Mouse (Mus musculus): ENCODE data around the gene Fcrl6. TPM values are rescaled to one million over a fixed set of nuclear protein-coding genes. Genes with fewer than 3 reads are reported as not detected.

Gene Fcrl6
- polyA plus RNA-seq, 2 experiments: not detected

DNA sequence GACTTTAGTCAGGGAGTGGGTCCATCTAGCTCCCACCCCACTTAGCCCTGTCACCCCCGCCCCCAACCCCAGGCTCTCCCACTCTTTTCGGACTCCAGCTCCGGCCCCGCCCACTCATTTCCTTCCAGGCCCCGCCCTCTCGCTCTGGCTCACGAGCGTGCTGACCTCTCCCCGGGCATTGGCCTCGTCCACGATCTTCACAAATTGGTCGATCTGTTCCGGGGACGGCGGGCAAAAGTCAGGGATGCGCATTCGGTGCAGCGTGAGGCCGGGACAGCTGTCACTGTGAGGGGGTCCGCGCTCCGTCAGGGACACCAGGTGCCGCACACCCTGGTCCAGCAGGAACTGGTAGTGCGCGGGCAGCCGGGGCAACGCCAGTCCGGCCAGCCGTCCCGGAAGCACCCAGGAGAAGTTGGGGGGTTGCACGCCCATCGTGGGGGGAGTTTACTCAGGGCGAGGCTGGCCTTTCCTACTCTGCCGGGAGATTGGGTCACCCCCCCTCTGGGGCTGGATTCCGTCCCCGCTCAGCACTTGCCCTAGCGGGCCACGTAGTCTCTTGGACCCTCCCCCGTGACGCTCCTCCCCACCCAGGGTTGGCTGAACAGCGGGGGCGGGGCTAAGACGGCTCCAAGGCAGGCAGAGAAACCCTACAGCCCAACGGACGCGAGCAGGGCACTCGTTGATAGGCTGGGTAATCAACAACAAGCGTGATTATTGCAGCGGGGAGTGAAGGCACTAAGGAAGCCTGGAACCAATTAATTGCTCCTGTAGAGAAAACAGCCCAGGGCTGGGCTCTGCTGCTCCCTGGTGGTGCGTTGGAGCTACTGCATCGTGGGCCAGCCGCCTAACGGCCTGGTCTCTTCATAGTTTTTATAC is 30.3 kb upstream of the Fcrl6 start, which contains the start of gene Dusp23:
TSS of gene Dusp23 (minus strand) at position 512 of the 876 bp plus-strand sequence.
- no peaks in the 10 kb centered on the region for H3K36me3 ChIP-seq (replicated peaks; ENCODE audit: control insufficient read depth, insufficient read depth, low read depth)
- peak within 1 kb of the TSS; percentile 84 for H3K4me2 ChIP-seq (ENCODE audit: low read depth)
- peak; percentile 78 to 81 (median 80) for DNase-seq (ENCODE audit: low read depth in 3 of 3, low spot score in 3 of 3)
- H3K9ac ChIP-seq (replicated peaks): peak within 1 kb of the TSS; percentile 65
- peak within 1 kb of the TSS; percentile 65 to 68 for H3K4me3 ChIP-seq (ENCODE audit: insufficient read depth in 1 of 2, low read depth in 2 of 2, low read length in 2 of 2)
- TF ChIP-seq CTCF (IDR thresholded peaks at IDR 0.05; ENCODE audit: low read depth): peak; percentile 90
- 0 out of 2 replicates have a peak, but pooled peaks have one; percentile 17 for TF ChIP-seq EP300 (IDR thresholded peaks at IDR 0.05; ENCODE audit: low read depth)
- peak within 1 kb of the TSS; percentile 57 for H3K27ac ChIP-seq
- no peaks in the 10 kb centered on the region for H3K27me3 ChIP-seq (ENCODE audit: control insufficient read depth, insufficient read depth, low read length)
- ATAC-seq (ENCODE audit: insufficient read depth): peak; percentile 98
- WGBS (ENCODE audit: insufficient replicate concordance): under 1% methylated on average over 53 of the region's 53 CpGs
- no peaks in the 10 kb centered on the region for H3K4me1 ChIP-seq (replicated peaks; ENCODE audit: control insufficient read depth in 2 of 2, insufficient read depth in 2 of 2, low read length in 1 of 2)
- H3K9me3 ChIP-seq (ENCODE audit: control insufficient read depth, low read length): no peaks in the 10 kb centered on the region

DNA sequence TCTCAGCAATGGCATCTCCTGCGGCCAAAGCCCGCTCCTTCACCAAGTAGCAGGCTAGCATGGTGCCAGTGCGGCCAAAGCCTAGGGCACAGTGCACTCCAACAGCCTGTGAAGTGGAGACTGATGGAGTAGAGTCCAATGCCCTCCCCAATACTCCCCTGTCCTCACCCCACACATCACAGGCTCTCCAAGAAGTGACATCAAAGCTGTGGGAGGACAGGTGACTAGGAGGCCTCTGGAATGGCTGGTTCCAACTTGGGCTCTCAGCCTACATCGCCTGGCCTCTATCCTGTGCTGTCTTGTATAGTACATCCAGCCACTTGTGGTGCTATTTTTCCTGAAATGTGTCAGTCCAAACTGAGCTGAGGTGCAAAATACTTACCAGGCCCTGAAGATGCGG is 29.4 kb upstream of the Fcrl6 start:
- Histone ChIP-seq H3K36me3 (replicated peaks; ENCODE audit: control insufficient read depth, insufficient read depth, low read depth) (no peaks in the 10 kb centered on the region), H3K4me3 (ENCODE audit: insufficient read depth in 1 of 2, low read depth in 2 of 2, low read length in 2 of 2) (no peak overlapping the region), H3K9ac (replicated peaks) (no peak overlapping the region), H3K27ac (no peak overlapping the region), H3K27me3 (ENCODE audit: control insufficient read depth, insufficient read depth, low read length) (no peaks in the 10 kb centered on the region), H3K4me1 (replicated peaks; ENCODE audit: control insufficient read depth in 2 of 2, insufficient read depth in 2 of 2, low read length in 1 of 2) (no peaks in the 10 kb centered on the region), H3K4me2 (ENCODE audit: low read depth) (no peak overlapping the region), H3K9me3 (ENCODE audit: control insufficient read depth, low read length) (no peaks in the 10 kb centered on the region)
- DNase-seq (ENCODE audit: low read depth in 3 of 3, low spot score in 3 of 3) (no peak), ATAC-seq (ENCODE audit: insufficient read depth) (no peak)
- 79% methylated on average over 5 of the region's 5 CpGs for WGBS (ENCODE audit: insufficient replicate concordance)
- no peak for TF ChIP-seq CTCF (IDR thresholded peaks at IDR 0.05; ENCODE audit: low read depth)

DNA sequence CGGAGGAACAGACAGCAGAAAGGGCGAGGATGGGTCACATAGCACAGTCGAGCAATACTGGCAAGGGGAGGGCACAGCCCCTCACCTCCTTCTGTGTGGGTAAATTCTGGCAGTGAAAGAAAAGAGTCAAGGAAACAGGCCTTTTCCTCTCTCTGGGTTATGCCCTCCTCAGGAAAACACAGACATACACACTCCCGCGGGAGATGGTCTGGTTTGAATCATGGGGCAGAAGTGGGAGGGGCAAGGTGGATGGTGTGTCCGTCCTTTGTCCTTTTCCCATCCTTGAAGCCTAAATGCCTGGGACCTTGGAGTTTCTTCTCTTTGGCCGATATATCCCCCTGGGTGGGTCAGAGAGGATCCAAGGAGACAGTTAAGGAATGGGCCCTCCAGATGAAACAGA is 27.5 kb upstream of the Fcrl6 start:
- 57% methylated on average over 7 of the region's 7 CpGs for WGBS (ENCODE audit: insufficient replicate concordance)
- ATAC-seq (ENCODE audit: insufficient read depth): no peak

DNA sequence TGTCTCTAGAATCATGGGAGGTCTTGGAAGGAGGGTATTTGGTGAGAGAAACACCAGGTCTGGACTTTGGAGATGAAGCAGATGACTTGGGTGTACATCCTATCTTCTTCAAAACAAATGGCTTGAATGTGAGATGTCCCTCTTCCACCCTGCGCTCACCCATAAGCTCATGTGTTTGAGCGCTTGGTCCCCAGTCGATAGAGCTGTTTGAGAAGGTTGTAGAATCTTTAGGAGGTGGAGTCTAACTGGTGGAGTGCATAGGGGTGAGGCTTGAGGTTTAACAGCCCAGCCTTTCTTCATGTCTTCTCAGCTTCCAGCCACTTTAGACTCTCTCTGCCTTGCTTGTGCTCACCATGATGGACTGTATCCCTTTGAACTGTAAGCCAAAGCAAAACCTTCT is 24.0 kb upstream of the Fcrl6 start:
- Histone ChIP-seq H3K4me2 (ENCODE audit: low read depth) (no peak overlapping the region), H3K9ac (replicated peaks) (no peak overlapping the region), H3K36me3 (replicated peaks; ENCODE audit: control insufficient read depth, insufficient read depth, low read depth) (no peaks in the 10 kb centered on the region), H3K4me3 (ENCODE audit: insufficient read depth in 1 of 2, low read depth in 2 of 2, low read length in 2 of 2) (no peak overlapping the region), H3K4me1 (replicated peaks; ENCODE audit: control insufficient read depth in 2 of 2, insufficient read depth in 2 of 2, low read length in 1 of 2) (no peaks in the 10 kb centered on the region), H3K9me3 (ENCODE audit: control insufficient read depth, low read length) (no peaks in the 10 kb centered on the region), H3K27me3 (ENCODE audit: control insufficient read depth, insufficient read depth, low read length) (no peaks in the 10 kb centered on the region), H3K27ac (no peak overlapping the region)
- no peak for DNase-seq (ENCODE audit: low read depth in 3 of 3, low spot score in 3 of 3)
- no peak for TF ChIP-seq CTCF (IDR thresholded peaks at IDR 0.05; ENCODE audit: low read depth)
- no peak for TF ChIP-seq EP300 (IDR thresholded peaks at IDR 0.05; ENCODE audit: low read depth)
- ATAC-seq (ENCODE audit: insufficient read depth): no peak
- WGBS (ENCODE audit: insufficient replicate concordance): 73% methylated on average over 3 of the region's 3 CpGs

More for the DNA sequence above, 27.5 kb upstream of the Fcrl6 start:
- H3K4me2 ChIP-seq (ENCODE audit: low read depth): no peak overlapping the region
- H3K9ac ChIP-seq (replicated peaks): no peak overlapping the region
- H3K27me3 ChIP-seq (ENCODE audit: control insufficient read depth, insufficient read depth, low read length): no peaks in the 10 kb centered on the region
- H3K4me3 ChIP-seq (ENCODE audit: insufficient read depth in 1 of 2, low read depth in 2 of 2, low read length in 2 of 2): no peak overlapping the region
- no peaks in the 10 kb centered on the region for H3K36me3 ChIP-seq (replicated peaks; ENCODE audit: control insufficient read depth, insufficient read depth, low read depth)
- DNase-seq (ENCODE audit: low read depth in 3 of 3, low spot score in 3 of 3): no peak
- TF ChIP-seq EP300 (IDR thresholded peaks at IDR 0.05; ENCODE audit: low read depth): no peak
- no peak for TF ChIP-seq CTCF (IDR thresholded peaks at IDR 0.05; ENCODE audit: low read depth)
- H3K4me1 ChIP-seq (replicated peaks; ENCODE audit: control insufficient read depth in 2 of 2, insufficient read depth in 2 of 2, low read length in 1 of 2): no peaks in the 10 kb centered on the region
- H3K9me3 ChIP-seq (ENCODE audit: control insufficient read depth, low read length): no peaks in the 10 kb centered on the region
- no peak overlapping the region for H3K27ac ChIP-seq

DNA sequence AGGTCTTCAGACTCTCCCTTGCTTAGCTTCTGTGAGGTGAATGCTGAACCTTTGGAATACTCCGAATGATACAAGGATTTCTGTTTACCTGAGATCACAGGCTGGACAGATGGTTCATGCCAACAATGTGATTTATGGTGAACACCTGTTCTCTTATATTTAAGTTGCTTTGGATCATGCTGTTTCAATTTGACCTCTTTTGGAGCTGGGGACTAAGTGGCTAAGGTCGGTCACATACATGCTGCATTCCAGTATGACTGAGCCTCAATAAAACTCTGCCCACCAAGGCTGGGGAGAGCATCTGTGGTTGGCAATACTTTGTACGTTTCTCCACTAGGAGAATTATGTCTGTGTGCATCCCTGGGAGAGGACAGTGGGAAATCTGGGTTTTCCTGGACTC is 21.7 kb upstream of the Fcrl6 start:
- H3K9ac ChIP-seq (replicated peaks): no peak overlapping the region
- TF ChIP-seq CTCF (IDR thresholded peaks at IDR 0.05; ENCODE audit: low read depth) (no peak), EP300 (IDR thresholded peaks at IDR 0.05; ENCODE audit: low read depth) (no peak)
- no peaks in the 10 kb centered on the region for H3K4me1 ChIP-seq (replicated peaks; ENCODE audit: control insufficient read depth in 2 of 2, insufficient read depth in 2 of 2, low read length in 1 of 2)
- DNase-seq (ENCODE audit: low read depth in 3 of 3, low spot score in 3 of 3) (no peak), ATAC-seq (ENCODE audit: insufficient read depth) (no peak)
- no peak overlapping the region for H3K27ac ChIP-seq
- H3K4me2 ChIP-seq (ENCODE audit: low read depth): no peak overlapping the region
- no peaks in the 10 kb centered on the region for H3K27me3 ChIP-seq (ENCODE audit: control insufficient read depth, insufficient read depth, low read length)
- 53% methylated on average over 3 of the region's 3 CpGs for WGBS (ENCODE audit: insufficient replicate concordance)
- no peak overlapping the region for H3K4me3 ChIP-seq (ENCODE audit: insufficient read depth in 1 of 2, low read depth in 2 of 2, low read length in 2 of 2)
- no peaks in the 10 kb centered on the region for H3K9me3 ChIP-seq (ENCODE audit: control insufficient read depth, low read length)
- H3K36me3 ChIP-seq (replicated peaks; ENCODE audit: control insufficient read depth, insufficient read depth, low read depth): no peaks in the 10 kb centered on the region
